Mouse (Mus musculus): Measurements from ENCODE around the gene Sec14l2.
"Not testable (repeated sequence)": the region's sequence is repeated elsewhere in the genome, so short reads cannot be mapped to it uniquely, and the experiment has no call there.

Gene Sec14l2

DNA sequence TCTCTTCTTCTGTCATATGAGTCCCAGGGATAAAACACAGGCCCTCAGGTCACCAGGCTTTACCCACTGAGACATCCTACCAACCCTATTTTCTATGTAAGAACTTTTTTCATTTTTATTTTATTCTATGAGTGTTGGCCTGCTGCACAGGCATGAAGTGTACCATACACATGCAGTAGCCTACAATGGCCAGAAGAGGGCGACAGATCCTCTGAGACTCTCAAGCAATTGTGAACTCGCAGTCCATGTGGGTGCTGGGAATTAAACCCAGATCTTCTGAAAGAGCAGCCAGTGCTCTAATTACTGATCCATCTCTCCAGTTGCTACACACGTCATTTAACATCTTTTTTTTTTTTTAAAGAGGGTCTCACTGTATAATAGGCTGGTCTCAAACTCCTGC is 10.2 kb upstream of the Sec14l2 start:
- no peak for DNase-seq (ENCODE audit: low spot score)

DNA sequence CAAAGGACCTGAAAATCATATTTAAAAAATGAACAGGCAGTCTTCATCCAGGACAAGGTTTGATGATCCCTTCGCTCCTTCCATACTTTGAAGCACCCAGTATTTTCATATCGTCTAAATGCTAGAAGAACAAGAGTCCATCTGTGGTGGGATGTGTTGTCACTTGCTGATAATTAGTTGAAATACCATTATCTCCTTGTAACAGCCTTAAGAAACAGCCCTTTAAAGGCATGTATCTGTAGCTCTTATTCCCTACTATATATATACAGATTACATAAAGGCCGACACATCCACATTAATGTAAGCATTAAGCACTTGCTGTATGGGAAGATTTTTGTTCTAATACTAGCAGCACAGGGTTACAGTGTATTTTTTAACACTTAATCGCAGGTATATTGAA is 5.2 kb upstream of the Sec14l2 start:
- DNase-seq (ENCODE audit: low spot score) = not testable (repeated sequence)

DNA sequence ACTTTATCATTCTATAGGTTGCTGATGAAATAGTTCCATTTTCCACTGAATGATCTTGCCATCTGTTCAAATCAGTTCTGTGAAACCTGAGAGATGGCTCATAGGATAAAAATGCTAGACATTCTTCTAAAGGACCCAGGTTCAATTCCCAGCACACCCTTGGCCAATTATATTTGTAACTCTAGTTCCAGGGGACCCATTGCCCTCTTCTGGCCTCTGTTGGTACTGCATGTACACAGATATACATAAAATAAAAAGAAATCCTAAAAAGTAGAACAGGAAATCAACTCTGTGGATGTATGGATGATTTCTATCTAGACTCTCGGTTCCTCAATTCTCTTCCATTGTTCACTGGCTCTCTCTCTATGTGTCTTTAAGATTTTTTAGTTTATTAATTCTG is 3.8 kb upstream of the Sec14l2 start:
- no peak for DNase-seq (ENCODE audit: low spot score)

DNA sequence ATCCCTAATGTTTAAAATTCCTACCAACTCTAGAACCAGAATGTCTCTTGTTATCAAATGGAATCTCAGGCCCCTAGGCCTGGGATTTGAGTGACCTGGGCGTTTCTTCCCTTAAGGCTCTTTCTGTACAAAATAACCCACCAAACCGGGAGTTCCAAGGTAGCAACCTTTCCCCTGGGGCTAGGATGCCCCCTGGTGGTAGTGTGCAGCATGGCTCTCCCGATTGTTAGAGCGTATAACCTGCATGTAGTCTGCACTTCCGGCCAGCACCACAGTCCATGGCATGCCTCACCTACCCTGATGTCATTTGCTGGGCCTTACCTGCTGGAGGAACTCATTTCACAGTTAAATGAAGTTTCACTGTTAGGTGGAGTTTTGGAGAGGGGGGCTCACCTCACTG is 707 bp upstream of the Sec14l2 start:
- peak; percentile 49 for DNase-seq (ENCODE audit: low spot score)

DNA sequence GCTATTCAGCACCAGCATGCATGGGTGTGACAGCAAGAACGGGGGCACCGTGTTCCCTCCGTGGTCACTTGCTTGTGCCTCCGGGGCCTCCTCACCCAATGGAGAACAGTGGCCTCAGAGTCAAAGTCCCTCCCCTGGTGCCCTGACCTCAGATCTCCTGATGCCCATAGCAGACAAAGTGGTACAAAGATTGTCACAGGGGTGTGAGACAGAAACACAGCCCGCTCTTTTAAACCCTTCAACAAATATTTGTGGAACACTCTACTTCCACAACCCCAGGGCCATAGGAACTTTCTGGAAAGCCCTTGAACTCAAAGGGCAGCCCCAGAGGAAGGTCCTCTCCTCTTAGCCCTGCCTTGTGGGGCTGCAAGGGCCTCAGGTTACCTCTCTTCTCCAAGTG is 989 bp downstream of the Sec14l2 start:
- DNase-seq (ENCODE audit: low spot score) = no peak

DNA sequence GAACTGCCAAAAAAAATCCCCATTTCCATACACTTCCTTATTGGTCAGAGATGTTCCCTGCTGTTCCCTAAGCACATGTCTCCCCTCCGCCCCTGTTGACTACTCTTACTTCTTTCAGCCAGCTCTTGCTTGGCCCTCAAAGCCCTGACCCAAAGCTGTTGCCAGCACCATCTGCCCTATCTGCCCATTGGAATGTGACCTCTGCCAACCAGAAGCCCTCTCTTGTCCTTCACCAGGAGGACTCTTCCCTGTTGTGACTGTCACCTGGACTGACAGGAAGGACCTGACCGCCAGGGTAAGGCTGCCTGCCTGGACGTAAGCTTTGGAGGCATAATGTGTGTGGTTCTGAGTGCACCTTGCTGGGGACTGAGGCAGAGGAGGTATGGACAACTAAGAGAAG is 1.5 kb downstream of the Sec14l2 start:
- DNase-seq (ENCODE audit: low spot score) = no peak

DNA sequence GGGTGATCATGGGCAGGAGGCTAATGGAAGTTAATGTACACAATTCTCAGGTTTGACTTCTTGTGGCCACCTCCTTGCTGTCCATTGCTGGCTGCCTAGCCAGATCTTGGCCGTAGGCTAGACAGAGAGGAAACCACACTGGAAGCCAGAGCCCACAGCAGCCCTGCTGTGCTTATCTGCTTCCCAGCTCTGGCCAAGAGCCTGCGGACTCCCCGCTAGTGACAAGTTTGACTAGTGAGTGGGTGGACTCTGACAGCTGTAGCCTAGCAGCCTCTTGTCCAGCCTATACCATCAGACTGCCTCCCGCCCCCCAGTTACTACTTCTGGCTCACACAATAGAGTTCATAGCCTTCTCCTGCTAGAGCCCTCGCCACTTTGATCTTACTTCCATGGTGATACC is 3.6 kb downstream of the Sec14l2 start:
- DNase-seq (ENCODE audit: low spot score) = no peak

DNA sequence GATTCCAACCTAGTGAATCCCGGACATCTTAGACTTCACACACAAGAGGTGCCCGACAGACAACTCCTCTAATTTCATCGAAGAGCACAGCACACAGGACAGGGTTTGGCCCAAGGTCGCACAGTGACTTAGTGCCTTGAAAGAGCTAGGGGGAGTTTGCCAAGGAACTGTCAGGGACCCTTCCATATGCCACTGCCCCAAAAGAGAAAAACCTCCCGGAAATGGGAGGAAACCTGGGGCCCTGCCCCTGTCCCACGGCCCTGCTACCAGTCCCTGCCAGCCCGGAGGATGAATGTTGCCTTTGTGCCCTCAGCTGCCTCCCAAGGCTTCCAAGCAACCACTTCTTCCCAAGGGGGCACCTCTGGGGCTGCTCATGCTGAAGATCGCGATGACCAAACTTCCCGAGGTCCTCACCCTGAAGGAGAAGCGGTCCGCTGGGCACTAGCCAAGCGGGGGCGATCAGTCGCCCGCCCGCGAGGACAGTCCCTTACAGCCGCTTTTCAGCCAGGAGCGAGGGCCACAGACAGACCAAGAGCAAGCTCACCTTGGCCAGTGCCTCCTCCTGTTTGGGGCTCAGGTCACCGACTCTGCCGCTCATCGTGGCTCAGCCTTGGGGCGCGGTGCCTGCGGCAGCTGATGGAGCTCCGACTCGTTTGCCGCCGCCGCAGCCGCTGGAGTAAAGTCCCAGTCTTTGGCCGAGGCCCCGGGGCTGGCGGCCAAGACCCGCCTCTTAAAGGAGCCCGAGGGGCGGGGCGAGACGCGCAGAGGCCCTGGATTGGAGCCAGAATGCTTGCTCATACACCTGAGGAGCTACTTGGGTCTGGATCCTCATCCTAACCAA is 4.9 kb downstream of the Sec14l2 start:
- peak; percentile 84 for DNase-seq (ENCODE audit: low spot score)

DNA sequence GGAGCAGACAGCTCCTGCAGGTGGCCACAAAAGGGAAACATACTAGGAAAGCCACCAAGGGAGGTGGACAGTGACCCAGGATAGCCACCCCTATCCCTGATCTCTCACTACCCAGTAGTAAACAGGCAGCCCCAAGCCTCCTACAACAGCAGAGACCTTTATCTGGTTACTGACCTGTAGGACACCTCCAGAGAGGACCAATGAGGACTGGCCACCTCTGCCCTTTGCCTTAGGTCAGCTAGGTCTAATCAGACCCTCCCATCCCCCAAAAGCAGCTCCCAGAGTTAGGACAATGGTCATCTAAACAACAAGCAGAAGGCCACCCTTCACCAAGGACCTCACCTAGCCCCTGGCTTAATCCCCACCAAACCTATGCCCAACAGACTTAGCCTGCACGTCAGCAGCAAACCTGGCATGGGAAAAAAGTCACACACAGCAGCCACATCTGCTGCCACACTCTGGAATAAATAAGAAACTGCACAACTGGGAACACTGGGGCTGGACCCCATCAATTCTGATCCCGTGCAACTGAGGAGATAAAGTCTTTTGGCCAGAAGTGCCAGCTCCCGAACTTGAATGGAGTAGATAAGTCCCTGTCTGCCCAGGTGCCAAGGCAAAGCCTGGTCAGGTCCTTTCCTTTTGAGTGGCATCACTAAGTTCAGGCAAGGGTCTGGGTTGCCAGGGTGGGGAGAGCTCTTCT is 5.7 kb downstream of the Sec14l2 start:
- DNase-seq (ENCODE audit: low spot score) = no peak

DNA sequence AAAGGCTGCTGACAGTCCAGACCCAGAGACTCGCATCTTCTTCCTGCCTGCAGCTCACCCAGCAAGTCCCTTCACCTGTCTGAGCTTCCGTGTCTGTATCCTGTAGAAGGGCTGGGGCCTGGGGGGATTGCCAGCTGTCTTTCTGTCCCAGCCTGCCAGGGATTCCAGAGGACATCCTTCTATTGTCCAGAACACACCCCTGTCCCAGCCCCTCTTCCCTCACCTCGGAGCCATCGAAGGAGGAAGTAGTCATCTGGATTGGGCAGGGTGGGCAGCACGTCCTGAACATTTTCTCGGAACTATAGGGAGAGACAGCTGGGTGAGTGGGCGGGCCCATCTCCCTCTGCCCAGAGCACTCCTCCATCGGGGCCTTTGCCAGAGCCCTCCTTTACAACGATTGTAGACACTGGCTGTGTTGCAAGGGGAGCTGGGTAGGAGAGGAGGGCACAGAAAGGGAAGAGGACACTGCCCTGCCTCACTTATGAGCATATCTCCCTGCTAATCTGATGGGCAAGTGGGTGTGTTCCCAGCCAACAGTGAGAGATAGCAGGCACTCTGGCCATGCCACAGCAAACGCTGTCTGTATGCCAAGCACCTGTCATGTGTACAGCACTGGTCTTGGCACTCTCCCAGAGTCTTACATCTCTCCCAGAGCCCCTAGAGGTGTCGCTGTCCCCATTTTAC is 6.6 kb downstream of the Sec14l2 start:
- DNase-seq (ENCODE audit: low spot score) = no peak

DNA sequence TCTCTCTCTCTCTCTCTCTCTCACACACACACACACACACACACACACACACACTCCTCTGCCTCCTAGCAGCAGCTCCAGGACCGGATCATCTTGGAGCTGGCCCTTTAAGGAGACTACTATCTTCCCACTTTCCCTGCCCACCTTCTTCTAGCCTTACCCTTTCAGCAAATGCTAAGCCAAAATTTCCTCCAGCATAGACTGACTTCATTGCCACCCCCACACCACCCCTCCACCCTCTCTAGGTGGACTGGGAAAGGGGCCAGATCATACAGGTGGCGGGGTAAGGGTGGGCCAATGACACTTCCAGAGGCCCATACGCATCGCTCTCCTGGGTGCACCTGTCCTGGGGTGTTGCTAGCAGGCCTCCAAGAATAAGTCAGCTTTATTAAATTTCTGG is 7.8 kb downstream of the Sec14l2 start:
- DNase-seq (ENCODE audit: low spot score) = no peak

DNA sequence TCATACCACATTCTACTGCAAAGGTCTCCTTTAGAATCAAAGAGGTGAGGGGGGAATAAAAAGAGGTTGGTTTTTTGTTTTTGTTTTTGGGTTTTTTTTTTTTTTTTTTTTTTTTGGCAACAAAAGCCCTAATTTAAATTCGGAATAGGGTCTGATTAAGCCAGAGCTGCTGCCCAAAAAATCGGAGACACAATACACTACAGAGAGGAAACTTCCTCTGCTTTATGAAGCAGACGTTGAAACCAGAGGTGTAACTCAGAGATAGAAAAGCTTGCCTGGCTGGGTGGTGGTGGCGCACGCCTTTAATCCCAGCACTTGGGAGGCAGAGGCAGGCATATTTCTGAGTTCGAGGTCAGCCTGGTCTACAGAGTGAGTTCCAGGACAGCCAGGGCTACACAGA is 8.7 kb downstream of the Sec14l2 start:
- not testable (repeated sequence) for DNase-seq (ENCODE audit: low spot score)

DNA sequence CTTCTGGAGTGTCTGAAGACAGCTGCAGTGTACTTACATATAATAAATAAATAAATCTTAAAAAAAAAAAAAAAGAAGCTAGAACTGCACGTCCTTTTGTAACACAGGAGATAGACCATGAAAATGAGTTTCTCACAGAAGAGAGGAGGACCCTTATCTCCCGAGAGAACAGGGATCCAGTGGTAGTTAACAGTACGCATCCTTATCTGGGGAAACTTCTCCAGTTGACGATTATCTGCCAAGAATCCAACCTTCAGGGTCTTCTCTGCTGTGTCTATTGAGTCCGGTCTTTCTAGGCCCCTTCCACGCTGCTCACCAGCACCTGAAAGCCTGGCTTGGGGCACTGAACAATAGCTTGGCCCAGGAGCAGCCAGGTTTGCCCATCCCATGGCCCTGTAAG is 9.2 kb downstream of the Sec14l2 start:
- no peak for DNase-seq (ENCODE audit: low spot score)

DNA sequence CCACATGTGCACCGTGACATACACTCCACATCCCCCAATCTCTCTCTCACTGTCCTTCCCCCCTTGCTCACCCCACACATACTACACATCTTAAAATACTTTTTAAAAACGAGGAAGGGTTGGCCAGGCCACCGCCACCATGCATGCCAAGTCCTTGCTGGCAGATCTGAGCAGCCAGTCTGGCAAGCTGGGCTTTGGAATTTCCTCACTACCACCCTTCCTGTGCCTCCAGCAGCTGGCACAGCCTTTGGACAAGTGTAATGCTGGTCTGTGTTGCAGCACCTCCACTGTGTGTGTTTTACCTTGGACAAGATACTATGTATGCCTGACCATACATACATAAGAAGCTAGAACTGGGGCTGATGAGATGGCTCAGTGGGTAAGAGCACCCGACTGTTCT is 9.7 kb downstream of the Sec14l2 start:
- no peak for DNase-seq (ENCODE audit: low spot score)

DNA sequence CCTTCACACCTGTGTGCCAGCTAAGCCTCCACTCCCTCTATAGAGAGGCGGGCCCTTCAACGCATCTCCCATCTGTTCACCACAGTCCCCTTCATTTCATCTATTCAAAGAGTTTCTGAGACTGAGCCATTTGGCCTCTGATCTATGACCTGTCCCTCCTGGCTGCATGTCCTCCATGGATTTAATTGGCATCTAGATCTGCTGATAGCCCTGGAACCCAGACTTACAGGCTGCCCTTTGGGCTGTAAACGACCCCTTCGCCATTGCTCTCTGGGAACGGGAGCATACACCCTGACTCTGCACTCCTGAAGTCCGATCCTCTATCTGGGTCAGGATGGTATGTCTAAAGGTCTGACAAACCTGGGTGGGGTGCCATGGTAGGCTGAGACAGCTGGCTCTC is 10.4 kb downstream of the Sec14l2 start:
- no peak for DNase-seq (ENCODE audit: low spot score)

DNA sequence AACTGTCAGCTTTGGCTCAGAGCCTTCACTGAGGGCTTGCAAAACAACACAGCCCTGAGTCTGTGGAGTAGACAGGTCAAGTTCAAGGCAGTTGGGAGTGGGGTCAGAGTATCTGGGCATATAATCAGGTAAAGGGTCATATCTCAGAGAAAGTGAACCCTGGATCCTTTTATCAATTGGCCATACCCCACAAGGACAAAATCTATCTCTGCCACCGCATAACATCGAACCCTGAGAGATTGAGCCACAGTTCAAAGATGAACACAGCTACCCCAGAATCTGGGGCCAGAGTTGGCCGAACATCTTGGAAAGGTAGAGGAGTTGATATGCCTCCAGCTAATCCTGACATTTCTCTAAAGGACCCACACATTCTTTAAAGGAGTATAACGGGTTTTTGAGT is 11.2 kb downstream of the Sec14l2 start:
- no peak for DNase-seq (ENCODE audit: low spot score)

DNA sequence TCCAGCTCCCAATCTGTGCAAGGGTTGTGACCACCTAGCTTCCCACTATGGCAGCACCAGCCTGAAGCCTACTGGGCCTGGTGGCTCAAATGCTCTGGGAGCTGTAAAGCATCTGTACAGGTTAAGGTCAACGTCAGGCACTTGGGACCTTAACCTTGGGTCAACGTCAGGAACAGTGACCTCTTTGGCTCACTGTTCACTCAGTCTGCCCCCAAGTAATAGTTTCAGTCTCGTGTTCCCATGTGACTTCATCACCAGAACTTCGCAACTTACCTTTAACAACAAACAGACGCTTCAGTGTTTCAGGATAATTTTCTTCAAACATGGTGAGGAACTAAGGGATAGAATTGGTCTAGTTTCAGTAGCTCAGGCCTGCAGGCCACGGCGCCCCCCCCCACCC is 14.5 kb downstream of the Sec14l2 start:
- no peak for DNase-seq (ENCODE audit: low spot score)

DNA sequence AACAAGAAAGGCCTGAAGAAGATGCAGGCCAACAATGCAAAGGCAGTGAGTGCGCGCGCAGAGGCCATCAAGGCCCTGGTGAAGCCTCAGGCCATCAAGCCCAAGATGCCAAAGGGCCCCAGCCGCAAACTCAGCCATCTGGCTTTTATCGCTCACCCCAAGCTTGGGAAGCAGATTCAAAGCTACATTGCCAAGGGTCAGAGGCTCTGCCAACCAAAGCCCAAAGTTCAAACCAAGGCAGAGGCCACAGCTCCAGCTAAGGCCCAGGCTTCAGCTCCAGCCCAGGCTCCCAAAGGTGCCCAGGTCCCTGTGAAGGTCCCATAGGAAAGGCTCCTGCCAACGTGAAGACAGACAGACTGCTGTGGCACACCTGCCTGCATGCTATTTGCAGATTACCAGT is 15.3 kb downstream of the Sec14l2 start:
- not testable (repeated sequence) for DNase-seq (ENCODE audit: low spot score)

DNA sequence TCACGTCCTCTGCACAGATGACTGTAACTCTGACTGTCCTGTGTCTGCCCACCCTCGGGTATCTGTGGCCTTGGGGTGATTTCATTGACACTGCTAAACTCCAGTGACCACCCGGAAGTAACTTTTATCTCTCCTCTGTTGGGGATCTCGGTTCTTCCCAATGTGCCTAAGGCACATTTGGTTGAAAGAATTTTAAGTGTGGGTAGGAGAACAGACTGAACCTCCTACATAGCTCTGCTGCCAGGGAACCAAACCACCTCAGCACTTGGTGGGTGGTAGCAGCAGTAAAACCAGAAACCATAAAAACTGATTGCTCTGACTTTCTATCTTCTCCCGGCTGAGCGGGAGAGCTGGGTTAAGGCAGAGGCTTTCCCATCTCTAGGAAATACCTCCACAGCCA is 17.8 kb downstream of the Sec14l2 start:
- DNase-seq (ENCODE audit: low spot score) = no peak

DNA sequence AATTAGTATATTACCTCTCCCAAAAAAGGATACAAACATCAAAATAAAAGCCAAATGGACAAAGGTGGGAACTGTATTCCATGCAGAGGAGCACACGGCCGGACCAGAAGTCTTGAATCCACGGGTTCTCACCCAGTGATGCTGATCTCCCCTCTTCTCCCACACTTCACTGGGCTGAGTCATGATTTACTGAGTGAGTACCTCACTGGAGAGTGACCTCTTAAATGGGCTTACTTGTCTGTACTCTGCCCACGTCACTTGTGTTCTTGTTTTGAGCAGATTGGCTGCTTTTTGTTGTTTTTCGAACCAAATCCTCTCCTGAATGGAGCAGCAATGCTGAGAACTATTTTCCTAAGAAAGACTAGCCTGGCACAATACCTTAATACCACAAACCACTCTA is 18.2 kb downstream of the Sec14l2 start:
- no peak for DNase-seq (ENCODE audit: low spot score)

DNA sequence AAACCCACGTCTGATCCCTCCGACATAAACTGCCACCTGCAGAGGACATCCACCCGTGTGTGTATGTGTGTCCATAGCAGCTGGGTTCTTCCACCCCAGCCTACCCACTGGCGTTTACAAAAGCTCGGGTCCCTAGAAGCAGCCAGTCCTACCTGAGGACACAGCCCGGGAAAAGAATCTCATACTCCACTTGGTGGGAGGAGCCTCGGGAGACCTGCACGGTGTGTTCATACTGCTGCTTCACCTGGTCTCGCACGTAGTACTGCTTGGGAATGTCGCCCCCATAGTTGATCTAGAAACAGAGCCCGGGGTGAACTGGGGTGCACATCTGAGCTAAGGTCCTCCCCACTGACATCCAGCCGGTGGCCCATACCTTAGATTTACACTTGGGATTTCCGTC is 19.7 kb downstream of the Sec14l2 start:
- no peak for DNase-seq (ENCODE audit: low spot score)

DNA sequence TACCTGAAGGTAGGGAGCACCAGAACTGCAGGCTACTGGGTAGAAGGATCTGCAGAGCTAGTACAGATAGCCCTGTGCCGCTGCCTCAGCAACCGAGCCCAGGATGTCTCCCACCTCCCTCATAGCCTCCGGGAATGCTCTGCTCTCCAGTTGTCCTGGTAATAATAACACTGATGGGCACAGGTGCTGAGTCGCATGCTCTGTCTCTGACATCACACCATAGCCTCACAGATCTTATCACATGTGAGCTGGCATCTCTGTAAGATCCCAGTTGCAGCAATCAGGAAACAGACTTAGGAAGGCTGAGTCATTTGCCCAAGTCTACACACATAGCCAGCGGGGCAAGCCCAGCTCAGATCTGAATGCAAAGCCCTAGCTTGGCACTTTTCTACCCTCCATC is 21.4 kb downstream of the Sec14l2 start:
- DNase-seq (ENCODE audit: low spot score) = no peak

DNA sequence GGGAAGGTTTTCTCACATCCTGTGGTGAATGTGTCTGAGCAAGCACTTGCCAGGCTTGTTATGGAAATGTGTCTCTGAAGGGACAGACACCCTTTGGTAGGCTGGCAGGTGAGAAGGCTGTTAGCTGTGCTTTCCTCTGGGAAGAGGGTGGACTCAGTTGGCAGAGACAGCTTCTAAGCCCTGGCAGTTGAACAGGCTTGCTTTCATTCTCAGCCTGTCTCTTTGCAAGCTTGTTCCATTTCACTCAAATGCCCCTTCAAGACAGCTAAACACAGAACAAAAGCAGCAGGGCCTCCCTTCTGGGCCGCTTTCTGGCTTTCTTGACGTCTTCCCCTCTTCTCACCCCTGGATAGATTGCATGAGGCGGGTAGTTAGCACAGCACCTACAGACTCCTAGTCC is 23.8 kb downstream of the Sec14l2 start:
- no peak for DNase-seq (ENCODE audit: low spot score)
